Mouse (Mus musculus) embryo, embryonic 11 days (tissue): ENCODE measurements around the gene Crygd.

Experiments used
- DNase-seq: peaks from one replicate; pipeline ENCODE4 v3.0.0-alpha.2; 2015

The Crygd gene

DNA sequence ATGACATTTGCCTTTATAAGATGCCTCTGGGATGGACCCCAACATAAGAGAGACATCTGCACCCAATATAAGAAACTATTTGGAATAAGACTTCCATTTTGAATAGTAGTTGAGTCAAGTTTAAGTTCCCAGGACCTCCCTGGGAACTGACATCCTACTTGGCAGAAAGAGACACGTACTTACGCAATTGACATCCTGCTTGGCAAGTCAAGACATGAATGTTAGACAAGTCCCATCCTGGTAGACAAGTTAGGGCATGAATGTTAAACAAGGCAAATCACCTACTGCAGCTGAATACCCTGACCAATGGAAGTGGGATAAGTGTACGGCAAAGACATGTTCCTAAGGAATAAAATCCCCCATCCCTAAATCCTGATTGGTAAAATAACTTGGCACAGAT, 21.4 kb downstream of the Crygd start:
- DNase-seq = no peak

DNA sequence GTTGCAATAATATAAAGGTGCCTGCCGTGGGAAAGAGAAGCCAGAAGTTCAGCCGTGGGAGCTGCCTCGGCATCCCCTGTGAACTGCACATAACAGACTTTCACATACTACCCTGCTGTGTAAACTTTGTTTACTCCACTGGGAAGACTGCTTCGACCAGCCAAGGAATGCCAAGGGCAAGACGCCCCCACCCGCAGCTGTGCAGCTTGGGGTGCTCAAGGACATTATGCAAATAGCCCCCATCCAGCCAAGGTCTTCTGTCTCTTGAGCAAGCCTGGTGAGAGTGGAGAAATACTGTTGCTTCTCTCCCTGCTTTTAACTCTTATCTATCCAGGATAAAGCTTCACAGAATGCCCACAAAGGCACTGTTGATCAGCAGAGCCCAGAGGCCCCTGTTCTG, 22.4 kb downstream of the Crygd start:
- no peak for DNase-seq

DNA sequence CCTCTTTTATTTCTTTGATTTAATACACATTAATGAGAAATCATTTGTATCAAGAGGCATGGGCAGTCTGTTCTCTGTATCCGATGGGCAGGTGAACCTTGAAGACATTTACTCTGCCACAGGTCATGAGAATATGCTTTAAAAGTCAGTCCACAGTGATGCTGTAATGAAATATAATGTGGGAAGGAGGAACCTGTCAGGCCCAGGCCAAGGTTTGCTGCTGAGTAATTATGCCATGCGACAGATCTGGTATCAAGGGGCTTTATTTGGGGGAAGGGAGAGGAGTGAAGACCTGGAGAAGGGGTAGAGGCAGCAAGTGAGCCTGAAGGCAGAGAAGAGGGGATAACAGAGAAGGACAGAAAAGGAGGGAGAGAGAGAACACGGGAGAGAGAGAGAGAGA, 23.6 kb downstream of the Crygd start:
- DNase-seq = no peak

DNA sequence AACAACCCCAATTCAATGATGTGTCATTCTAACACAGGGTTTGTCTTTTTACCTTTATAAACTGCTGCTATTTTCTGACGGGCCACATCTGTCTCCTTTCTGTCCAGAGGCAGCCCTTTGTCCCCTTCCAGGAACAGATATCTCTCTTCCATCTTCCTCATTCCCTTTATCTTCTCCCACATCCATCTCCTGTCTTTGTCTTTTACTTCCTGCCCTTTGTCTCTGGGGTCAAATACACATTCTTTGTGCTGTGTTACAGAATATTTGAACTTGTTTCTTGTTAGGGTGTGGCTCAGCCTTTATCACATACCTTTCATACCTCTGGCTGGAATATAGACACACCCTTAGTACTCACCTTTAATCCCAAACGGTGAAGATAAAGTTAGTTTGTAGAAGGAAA, 25.7 kb downstream of the Crygd start:
- DNase-seq = no peak

DNA sequence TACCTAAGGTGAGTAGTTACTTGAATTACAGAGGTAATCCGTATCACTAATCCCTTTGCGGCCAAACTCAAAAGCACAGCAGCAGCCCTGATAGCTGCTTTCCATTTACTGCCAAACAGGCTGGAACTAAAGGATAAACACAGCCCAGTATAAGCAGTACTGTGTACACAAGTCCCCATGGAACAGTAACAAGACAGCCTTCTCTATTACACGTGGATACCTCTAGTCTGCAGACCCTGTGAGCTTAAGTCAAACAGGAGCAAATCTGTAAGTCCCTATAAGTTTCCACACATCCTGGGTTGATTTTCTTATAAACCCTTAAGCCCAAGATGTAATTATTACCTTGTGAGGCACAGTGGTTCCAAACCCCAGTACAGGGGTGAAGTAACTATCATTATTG, 27.7 kb downstream of the Crygd start:
- no peak for DNase-seq

DNA sequence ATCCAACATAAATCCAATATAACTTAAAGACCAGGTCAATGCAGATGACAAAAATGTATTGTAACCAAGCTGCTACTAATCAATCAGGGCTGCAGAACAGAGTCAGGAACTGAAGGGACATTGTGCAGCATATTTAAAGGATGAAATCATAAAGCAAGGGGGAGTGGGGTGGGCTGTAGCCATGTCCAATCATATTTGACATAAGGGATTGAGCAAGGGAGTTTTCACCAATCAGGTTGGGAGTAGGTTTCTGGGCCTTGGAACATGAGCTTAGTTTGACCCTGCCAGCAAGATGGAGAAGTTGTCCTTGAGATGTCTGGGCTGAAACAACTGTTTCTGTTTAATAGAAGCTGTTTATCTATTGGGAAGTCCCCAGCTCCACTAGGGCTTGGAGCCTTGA, 30.6 kb downstream of the Crygd start, which contains the start of gene Akr1cl:
TSS of gene Akr1cl (minus strand) at position 119 of the 400 bp plus-strand sequence.
- no peak for DNase-seq

DNA sequence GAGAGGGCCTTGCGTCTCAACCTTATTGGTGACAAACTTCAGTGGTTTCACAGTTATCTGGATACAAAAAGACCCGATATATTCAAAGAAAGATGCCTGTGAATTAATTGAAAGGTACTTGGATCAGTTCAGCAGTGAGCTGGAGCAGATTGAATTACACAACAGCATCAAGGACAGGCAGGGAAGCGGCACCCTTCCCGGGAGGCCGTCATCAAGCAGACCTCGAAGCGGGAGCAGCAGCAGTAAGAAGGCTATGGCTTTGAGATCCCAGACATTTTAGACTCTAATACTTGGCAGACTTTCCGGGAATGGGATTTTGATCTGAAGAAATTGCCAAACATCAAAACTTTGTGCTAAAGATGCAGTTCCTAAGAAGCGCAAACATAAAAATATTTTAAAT, 35.0 kb downstream of the Crygd start:
- no peak for DNase-seq

DNA sequence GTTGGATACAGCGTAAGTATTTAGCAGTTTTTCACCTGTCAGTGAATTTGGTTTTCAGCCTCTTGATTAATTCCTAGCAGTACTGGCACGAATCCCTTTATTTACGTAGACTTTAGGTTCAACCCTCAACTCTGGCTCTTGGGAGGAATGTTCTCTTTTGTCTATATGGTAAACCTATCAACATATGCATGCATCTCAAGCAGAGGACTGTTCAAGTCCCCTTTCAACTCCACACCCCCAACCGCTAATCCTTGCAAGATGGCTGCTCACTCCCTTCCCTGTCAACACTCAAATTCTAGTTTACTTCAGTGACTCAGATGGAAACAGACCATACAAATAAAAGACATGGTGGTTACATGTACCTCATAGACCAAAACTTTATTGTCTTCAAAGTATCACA, 50.5 kb downstream of the Crygd start:
- no peak for DNase-seq
